Mouse (Mus musculus) brain, adult 10 weeks (tissue): ENCODE measurements around the gene Spint1. TPM values are rescaled to one million over a fixed set of nuclear protein-coding genes. Genes with fewer than 3 reads are reported as not detected.

Experiments used
- polyA plus RNA-seq: library from polyadenylated mRNA; stranded (reverse); fragments of 350-450 nt; fragmentation: Illumina TruSeq; extraction: RNeasy Lipid Tissue Mini Kit (QIAGEN cat#74804); gene quantifications from one replicate; pipeline ENCODE4 v1.2.3, GENCODE M21; 2015; ENCODE audit warnings: low read depth, low replicate concordance

Gene Spint1
- 2.6 TPM for polyA plus RNA-seq

DNA sequence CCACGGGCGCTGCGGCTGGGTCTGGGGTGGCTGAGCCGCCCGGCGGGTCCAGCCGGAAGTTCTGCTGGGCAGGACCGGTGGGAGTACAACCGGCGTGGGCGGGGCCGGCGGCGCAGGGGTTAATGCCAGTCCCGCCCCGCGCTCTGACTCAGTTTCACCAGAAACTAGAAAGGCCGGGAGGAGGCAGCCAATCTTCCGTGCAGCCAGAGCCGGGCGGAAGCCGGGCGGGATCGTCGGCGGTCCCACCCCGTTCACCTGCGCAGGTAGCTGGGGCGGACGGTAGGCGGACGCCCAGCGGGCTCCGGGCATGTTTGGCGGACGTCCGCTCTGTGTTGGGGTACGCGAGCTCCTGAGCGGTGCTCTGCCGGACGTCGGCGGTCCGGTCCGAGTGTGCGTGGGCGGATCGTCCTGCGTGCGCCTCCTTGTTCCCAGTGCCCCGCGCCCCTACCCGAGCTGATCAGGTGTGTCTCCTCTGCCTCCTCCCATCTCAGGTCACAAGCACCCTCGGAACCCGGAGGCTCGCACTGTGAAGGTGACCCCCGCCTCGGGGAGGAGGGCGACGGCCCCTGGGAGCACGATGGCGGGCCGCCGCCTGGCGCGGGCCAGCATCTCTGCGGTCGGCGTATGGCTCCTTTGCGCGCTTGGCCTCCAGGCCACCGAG, at the start of gene Spint1:
TSS of gene Spint1 (plus strand) at position 153 of the 661 bp plus-strand sequence.

DNA sequence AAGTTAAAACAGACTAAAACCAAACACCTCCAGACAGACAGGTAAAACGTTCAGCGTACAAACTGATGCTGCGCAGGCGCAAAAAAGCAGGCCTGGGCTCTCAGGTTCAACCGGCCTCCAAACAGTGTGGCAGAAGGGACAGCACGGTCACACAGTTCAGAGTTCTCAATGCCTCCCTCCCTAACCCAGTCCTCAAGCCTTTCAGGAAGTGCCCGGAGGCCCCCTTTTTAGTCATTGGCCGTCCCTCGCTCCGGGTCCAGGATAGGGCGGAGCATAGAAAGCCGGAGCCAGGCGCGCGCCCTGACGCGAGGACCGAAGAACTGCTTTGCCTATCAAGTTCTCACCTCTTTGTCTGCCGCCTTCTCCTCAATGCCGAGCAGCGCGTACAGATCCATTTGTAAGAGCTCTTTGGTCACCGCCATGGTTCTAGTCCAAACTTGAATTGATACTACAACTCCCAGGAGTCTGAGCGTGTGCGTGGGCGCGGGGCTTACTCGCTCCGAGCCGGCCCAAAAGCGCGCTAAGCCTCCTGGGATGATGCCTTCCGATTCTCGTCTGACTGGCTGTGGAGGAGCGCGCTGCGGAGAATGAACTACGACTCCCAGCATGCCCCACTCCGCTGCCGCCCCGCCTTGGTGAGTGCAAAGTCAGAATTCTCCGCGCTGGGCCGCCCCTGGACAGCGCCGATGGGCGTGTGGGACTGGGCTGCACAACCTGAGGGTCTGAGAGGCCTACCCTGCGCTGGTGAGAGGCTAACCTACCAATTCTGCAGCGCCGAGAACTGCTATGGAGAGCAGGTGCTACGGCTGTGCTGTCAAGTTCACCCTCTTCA, 28.6 kb upstream of the Spint1 start, which contains the start of the genes Zfyve19 and Dnajc17:
TSS of gene Zfyve19 (plus strand) at position 274 of the 832 bp plus-strand sequence.
TSS of gene Dnajc17 (minus strand) at position 452 of the 832 bp plus-strand sequence.

DNA sequence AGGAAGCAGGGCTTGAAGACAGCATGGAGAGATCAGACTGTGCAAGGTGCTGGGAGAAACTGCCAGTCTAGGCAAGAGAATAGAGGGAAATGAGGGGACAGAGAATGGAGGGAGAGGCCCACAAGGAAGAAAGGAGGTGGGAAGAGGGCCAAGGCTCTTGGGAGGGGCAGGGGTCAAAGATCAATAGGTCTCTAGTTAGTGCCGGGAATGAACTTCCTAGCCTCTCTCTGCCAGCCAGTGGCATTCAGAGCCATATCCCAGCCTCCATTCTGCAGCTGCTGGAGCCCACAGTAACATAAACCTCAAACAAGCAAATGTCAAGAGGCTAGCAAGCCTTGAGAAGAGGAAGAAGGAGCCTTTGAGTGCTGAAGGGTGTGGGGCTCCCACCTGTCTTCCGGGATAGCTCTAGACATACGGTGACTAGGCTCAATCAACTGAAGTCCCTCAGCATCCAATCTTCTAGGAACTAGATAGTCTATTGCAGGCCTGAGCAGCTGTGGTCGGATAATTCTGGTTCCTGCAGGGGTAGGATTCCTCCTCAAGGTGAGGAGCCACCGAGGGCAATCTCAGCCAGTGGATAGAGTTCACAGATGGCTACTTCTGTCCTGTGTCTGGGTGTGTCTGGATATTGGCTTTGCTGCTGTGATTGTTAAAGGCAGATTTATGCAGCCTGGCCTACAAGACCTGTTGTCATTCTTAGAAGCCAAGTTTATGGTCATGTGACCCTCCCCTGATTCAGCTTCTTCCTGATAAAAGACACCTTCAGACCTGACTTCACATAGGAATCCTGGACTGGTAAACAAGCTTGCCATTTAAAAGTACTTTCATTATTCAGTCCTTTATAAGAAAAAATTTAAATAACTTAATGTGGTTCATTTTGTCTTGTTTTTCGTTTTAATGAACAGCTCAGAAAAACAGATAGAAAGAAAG, 7.1 kb upstream of the Spint1 start, which contains the start of gene Ppp1r14d:
TSS of gene Ppp1r14d (minus strand) at position 132 of the 930 bp plus-strand sequence.

DNA sequence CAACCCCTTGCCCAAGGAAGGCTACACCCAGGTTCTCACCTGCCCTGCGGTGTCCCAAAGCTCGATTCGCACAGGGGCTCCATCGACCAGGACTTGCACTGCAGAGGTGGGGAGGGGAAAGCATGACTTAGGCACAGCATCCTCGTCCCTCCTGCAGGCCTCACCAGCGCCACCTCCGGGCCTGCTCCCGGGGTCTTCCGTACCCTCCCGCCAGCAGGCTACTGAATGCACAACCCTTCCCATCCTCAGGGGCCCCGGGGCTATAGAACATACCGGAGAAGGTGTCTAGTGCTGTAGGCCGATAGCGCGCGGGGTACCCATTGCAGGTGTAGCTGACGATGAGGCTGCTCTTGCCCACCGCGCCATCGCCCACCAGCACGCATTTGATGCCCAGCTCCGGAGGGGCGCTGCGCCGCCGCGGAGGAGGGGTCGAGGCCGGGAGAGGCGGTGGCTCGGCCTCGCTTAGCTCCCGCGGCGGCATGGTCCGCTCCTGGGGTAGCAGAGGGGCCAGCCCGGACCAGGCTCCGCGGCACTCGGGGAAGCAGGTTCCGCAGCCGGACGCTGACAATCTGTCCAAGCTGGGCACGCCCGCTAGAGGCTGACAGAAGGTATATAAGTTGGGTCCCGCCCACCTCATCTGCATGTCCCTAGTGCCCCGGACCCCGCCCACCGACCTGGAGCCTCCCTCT, 33.6 kb downstream of the Spint1 start, which contains the start of gene Rhov:
TSS of gene Rhov (minus strand) at position 630 of the 689 bp plus-strand sequence.

DNA sequence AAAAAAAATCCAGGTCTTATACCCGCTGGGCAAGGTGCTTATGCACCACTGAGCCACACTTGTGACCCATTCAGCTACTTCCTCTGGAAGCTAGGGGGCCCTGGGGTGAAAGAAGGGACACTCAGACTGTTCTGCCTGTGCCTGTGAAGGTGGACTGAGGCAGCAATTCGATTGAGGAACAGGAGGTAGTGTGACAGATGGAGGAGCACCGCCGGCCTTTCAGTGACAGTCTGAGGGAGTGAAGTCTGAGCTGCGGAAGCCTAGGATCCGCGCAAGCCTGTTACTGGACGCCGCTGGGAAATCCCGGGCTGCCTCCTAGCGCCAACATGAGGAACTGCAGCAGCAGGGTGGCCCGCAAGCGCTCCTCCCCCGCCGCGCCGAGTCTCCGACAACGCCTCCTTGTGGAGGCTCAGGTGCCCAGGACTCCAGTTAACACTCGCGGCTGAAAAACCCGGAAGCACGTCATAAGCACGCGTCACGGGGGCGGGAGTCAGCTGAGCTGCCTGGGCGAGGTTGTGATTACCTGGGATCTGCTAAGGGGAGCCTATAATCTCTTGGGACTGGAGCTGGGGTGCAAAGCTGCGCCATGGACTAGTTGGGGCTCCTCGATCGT, 51.2 kb downstream of the Spint1 start, which contains the start of gene Vps18:
TSS of gene Vps18 (plus strand) at position 471 of the 613 bp plus-strand sequence.

Other genes with a start within 250 kb of the Spint1 start
- 74.4 TPM for gene Ccdc32, start 208.0 kb upstream of the Spint1 start, polyA plus RNA-seq
- gene Rpusd2, start 202.6 kb upstream of the Spint1 start, polyA plus RNA-seq: 4.1 TPM
- gene Knl1, start 190.2 kb upstream of the Spint1 start, polyA plus RNA-seq: not detected
- 1.5 TPM for gene Rad51, start 124.6 kb upstream of the Spint1 start, polyA plus RNA-seq
- 54.5 TPM for gene Rmdn3, start 80.3 kb upstream of the Spint1 start, polyA plus RNA-seq
- 4.4 TPM for gene Gchfr, start 69.6 kb upstream of the Spint1 start, polyA plus RNA-seq
- gene Gm14137, start 62.9 kb upstream of the Spint1 start, polyA plus RNA-seq: not detected
- 41.8 TPM for gene Zfyve19, start 28.7 kb upstream of the Spint1 start, polyA plus RNA-seq
- gene Dnajc17, start 28.6 kb upstream of the Spint1 start, polyA plus RNA-seq: 21.0 TPM
- gene Ppp1r14d, start 7.5 kb upstream of the Spint1 start, polyA plus RNA-seq: not detected
- 7.8 TPM for gene Rhov, start 33.9 kb downstream of the Spint1 start, polyA plus RNA-seq
- 26.5 TPM for gene Vps18, start 51.4 kb downstream of the Spint1 start, polyA plus RNA-seq
- 2.4 TPM for gene Dll4, start 88.4 kb downstream of the Spint1 start, polyA plus RNA-seq
- 11.6 TPM for gene Chac1, start 113.9 kb downstream of the Spint1 start, polyA plus RNA-seq
- 11.8 TPM for gene Ino80, start 240.3 kb downstream of the Spint1 start, polyA plus RNA-seq